Mouse (Mus musculus) mesoderm, embryonic 11.5 days (tissue): Measurements from ENCODE around the gene Abca6.

ENCODE experiments used
- DNase-seq: peaks from one replicate; pipeline ENCODE4 v3.0.0-alpha.2; 2012; ENCODE audit warnings: low read depth, low spot score

Abca6 gene

DNA sequence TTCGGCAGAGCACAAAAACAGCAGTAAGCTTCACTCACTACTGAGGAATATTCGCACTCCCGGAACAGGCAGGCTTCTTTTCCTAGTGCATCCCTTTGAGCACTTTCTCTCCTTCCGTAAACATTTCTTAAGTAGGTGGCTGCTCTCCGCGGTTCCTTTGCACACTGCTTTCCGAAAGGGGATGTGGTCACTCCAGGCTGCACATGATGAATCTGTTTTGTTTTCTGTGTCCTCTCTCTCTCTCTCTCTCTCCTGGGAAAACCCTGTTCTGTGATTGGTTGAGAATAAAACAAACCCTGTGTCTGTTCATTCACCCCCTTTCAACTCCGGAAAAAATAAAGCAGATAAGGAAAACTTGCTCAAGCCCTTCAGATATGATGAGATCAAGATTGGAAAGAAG is at the start of gene Abca6:
Gene Abca6, minus strand, starts transcription at position 243 of the 400 bp plus-strand sequence.
- peak; percentile 27 for DNase-seq

DNA sequence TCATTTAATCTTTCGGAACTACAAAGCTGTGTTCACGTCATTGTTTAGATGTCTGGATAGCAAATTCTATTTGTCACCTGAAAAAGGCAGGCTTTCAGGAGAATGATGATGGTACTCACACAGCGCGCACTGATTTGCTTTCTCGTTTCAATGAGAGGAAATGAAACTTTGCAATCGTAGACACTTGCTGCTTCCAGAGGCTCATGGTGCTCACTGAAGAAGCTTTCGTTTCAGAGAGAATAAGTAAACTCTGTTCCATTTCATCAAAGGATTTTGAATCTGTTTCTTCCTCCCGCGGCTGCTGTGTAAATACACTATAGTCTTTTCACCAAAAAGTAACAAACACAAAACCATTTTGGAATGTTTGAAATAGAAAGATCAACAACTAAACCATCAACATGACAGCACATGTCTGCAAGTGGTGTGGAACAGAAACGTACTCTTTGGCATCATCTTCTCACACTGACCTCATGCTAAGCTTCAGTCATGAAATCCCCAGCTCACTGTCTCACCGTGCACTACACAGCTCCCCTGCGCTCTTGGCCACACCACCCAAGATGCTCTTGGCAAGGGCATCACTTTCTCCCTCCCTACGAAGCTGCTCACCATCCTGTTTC is 46.4 kb upstream of the Abca6 start:
- DNase-seq = no peak

DNA sequence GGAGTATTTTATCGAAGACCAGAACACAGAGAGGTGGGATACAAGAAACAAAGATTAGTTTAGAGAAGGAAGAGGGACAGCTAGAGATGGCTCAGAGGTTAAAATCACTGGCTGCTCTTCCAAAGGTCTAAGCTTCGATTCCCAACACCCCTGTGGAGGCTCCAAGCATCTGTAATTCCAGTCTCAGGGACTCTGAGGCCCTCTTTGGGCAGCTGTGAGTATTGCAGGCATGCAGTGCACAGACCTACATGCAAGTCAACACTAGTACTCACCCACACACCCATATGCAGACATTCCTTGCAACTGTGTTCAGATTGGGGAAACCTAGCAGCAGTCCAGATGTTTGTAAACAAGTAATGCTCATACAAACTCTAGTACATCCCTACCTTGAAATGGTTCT is 39.0 kb upstream of the Abca6 start:
- no peak for DNase-seq

DNA sequence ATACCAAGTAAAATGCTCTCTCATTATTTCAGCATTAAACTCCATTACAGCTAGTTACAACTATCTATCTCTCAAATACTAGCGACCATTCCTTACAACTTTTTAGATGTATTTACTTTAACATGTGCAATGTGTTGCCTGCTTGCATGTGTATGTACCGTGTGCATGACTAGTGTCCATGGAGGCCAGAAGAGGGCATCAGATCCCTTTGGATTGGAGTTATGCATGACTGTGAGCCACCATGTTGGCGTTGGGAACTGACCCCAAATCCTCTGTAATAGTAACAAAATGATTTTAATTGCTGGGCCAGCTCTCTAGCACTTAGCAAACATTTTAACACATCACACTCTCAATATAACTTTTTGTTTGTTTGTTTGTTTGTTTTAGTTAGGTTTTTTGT is 36.8 kb upstream of the Abca6 start:
- DNase-seq = no peak

DNA sequence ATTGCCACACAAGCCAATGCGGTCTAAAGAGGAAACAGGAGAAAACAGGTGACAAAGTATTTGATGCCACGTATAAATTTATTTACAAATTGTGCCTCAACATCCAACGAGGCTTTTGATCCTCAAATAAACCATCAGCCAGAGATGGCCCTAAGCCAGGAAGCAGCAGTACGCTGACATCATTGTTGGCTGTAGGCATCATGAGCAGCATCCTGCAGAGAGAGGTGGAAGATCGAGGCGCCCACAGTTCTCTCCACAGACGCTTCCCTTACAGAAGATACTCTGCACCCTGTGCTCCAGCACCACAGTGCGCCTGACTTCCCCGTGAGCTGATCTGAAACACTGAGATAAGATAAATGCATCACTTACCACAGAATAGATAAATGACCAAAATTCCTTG is 36.1 kb upstream of the Abca6 start:
- no peak for DNase-seq

DNA sequence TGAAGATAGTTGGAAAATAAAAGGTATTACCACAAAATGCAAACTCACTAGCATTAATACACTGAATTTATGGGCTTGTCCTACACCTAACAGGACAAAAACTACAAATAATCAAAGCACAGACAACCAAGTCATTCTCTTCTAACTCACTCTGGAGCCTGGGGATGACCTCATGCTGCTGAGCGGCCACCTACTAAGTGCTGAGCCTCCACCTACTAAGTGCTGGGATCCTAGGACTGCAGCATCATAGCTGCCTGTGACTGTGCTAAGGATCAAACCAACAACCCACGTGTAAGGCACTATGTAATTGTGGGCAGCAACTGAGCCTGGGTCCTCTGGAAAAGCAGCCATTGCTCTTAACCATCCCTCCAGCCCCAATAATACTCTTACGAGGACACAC is 34.8 kb upstream of the Abca6 start:
- no peak for DNase-seq

DNA sequence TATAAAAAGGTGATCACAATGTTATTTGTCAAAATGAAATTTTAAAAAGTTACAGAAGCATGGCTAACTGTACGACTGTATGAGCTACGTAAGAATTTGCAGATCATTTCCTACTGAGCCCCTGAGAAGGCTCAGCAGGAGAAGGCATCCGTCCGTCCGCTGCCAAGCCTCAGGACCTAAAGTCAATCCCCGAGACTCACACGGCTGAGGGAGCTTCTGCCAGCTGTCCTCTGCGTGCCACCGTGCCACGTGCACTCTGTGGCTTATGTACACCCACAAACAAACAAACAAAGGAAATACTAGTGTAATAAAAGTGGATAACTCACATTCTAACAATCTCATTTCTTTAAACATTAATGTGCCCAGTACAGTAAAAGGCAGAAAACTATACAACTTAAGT is 33.3 kb upstream of the Abca6 start:
- no peak for DNase-seq

DNA sequence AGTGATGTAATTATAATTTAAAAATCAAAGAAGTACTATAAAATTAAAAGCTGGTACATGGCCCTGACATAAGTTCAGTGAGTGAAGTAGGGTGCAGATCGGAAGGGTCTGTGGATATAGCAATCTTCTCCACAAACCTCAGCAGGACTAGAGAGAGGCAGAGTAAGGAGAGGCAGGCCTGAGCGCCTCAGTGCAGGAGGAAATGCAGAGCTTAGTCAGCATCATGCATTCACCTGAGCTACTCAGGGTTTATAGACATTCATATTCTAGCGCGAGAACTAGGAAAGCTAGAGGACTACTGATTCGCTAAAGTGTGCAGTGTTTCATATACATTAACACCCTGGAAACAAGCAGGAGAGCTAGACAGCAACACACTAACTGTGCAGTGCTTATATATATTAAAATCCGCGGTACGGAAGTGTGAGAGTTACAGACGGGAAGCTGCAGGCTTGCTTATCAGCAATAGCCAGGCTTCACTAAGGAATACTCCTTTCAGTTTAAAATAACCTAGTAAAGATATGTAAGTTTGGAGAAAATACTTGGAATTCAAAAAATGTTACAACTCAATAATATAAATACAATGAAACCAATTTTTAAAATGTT is 32.7 kb upstream of the Abca6 start:
- no peak for DNase-seq

DNA sequence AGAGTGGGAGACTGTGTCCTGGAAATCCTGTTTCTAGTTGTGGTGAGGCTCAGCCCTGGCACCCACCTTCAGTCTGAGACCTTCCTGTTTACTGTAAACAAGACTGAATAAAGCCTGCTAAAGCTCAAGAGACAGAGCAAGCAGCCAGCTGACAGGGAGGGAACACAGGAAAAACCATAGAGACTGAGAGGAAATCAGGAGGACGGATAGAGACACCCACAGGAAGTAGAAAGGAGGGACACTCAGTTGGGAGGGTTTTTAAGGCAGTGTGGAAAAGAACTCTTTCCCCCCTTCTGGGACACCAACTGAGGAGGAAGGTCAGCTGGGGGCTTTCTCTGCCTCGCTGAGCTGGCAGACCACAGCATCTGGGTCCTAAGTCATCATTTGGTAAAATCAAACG is 23.2 kb upstream of the Abca6 start:
- no peak for DNase-seq

DNA sequence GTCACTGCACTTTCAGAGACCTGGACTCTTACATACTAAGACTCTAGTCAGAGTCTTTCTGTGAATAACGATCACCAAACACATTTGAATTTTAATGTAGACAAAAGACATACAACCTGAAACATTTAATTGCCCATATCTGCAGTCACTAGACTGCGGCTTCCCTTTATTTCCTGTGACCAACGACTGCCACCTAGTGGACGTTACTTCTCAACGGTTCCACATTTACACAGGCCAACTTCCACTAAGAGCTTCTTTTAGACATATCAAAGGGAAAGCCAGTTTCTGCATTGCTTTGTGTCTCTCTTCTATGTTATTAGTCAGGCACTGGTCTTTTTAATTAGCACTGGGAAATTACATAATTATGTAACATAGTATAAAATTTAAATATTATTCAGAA is 20.2 kb upstream of the Abca6 start:
- peak; percentile 84 for DNase-seq

DNA sequence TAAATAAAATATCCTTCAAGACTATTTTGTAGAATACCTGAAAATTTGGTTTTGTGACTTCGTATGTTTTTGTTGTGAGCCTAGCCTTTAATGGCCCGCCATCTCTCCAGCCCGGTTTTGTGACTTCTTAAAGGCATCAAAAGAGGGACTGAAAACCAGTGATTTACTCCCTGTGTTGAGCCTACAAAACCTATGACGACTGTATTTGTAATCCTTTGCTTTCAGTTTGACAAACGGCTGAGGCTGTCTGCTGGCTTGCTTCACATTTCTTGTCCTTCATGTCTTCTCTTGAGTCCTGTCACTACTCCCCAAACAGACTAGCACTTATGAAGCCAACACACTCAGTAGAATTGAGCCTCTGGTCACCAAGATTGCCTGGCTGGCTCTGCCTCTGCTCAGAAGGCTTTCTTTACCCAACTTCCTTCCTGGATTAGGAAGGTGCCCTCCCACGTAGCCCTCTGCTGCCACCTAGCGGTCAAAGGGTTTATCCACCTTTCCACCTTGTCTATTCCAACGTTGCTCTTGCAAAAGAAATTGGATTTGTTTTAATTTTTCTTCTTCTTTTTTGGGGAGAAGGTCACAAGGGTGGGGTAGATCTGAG is 16.8 kb upstream of the Abca6 start:
- DNase-seq = peak; percentile 84

DNA sequence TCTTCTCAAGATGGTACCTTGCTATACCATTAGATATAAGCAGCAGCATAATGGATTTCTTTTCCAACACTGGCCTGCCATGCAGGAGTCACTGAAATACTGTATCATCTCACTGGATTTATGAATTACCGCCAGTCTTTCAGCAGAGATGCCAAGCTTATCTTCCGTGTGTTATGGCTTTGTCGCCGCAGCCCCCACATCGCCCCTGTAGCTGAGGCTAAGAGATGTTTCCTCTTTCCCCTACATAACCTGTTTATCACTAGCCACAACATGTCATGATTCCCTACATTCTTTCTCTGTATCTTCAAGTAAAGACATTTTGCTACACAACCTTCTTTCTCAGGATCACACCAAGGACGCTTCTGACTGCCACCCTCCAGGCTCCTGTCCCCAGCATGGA is 15.7 kb upstream of the Abca6 start:
- no peak for DNase-seq

DNA sequence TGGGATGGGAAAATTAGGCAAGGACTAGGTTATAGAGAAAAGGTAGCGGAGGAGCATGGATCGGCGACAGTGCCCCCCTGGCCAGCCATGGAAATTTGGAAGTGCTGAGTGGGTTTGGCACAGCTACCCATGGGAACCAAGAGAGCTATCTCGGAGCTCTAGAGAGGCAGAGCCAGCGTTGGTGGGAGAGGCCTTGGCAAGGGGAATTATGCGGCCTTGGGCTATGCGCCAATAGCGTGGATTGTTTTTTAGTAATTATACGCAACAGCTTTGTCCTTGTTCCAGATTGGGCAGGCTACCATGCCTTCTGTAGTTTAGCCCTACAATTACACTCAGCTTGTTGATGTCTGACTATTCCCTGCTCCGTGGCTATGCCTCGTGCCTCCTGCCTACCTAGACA is 15.2 kb upstream of the Abca6 start:
- DNase-seq = no peak

DNA sequence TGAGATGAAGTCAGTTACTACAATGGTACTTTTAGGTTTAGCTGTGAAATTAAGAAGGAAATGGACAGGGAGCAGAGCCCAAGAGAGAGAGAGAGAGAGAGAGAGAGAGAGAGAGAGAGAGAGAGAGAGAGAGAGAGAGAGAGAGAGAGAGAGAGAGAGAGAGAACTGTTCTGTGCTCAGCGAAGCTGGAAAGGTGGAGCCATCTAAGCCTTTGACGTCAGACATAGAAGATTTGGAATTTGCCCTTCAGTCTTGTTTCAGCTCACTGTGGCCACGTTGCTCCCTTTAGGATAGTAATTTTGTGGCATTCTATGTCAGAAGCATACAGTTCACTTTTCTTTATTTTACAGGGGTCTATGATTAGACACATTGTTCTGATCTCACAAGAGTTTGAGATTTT is 10.3 kb upstream of the Abca6 start:
- DNase-seq = no peak

DNA sequence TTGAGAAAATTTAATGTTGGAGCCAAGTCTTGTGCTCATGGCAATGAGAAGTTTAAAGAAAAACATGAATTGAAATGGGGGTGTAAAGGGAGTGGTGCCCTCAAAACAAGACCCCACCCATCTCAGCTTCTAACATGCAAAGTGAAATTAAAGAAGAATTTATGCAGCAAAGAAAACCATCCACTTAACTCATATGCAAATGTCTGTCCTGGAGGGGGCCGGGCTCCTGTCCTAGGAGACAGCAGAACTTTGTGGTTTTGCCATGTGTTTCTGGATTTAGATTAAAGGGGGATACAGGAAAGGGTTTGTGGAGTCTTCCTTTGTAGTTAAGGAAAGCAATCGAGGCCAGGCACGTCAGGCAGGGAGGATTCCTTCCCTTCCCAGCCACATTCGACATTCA is 6.3 kb upstream of the Abca6 start:
- DNase-seq = no peak

DNA sequence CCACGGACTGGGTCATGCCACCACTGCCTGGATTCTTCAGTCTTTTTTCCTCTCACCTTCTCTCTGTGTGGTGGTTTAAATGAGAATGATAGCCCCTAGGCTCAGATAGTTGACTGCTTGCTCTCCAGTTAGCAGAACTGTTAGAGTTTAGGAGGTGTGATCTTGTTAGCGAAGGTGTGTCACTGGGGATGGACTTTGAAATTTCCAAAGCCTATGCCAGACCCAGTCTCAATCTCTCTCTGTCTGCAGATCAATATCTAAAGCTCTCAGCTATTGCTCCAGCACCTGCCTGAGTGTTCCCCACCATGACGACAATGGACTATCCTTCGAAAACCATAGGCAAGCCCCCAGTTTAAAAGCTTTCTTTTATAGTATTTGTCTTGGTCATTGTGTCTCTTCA is 5.5 kb upstream of the Abca6 start:
- DNase-seq = no peak

DNA sequence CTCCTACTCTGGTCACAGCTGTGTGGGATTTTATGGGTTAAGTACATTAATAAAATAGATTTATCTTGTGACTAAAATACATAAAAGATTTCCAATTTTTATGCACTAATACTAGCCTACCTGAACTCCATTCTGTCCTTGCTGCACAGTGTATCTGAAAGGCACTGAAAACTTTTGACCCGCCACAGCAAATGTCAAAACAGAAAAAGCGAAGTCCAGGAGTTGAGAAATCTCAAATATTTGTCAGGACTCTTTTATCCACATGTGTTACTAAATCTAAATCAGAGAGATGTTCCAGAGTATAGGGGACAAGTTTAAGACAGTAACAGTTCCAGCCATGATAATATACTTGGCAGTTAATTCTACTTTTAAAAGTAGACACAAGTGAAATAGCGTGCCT is 680 bp upstream of the Abca6 start:
- no peak for DNase-seq

DNA sequence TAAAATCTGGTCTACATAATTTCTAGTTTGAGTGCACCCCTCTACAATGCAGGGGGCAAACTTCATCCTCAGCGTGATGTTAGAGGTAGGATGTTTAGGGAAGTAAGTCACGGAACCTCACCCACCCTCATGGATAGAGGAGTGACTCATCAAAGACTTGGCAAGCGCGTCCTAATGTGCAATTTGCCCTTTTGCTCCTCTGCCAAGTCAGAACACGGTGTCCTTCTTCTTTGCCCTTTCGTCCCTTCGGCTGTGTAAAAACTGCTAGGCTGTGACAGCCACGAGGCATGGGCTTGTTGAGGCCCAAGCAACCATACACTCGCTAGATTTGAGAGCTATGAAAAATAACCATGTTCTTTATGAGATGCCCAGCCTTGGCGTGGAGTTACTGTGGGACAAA is 6.8 kb downstream of the Abca6 start:
- no peak for DNase-seq

DNA sequence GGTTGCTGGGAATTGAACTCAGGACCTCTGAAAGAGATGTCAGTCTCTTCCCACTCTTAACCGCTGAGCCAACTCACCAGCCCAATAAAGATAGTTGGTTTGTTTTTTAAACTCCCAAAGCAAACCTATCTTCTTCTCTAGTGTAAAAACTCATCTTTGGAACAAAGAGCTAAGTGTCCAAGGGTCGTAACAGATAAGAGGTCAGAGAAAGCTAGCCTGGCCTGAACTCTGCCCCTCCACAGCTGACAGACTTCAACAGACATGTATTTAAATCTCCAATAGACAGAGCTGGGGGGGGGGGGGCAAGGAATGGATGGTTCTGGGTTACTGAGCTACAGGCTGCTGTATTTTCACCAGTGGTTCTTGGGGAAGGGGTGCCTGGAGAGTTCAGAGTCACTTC is 14.1 kb downstream of the Abca6 start:
- no peak for DNase-seq

DNA sequence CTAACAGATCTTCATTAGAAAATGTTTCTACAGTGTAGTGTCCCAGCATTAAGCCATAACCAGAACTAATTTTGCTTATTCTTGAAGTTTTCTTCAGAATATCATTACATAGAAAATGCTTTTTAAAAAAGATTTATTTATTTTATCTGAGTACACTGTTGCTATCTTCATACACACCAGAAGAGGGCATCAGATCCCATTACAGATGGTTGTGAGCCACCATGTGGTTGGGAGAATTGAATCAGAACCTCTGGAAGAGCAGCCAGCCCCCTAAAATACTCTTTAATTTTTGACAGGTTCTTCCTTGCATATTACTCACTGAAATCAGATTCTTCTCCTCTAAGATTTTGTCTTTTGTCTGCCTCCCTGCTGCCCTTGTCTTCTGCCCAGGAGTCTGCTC is 18.6 kb downstream of the Abca6 start:
- DNase-seq = no peak

DNA sequence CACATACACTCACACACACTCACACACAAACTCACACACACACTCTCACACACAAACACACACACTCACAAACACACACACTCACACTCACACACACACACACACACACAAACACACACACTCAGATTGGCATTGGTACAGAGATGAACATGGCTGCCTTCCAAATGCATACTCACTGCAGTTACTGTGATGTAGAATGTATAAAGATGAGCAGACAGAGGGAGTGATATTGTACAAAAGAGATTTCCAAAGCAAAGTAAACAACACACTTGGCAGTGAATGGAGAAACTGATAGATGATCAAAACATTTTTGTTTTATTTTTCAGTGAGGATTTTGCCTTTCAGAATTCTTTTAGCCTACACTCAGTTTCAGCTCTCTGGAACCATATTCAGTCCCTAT is 34.5 kb downstream of the Abca6 start:
- DNase-seq = no peak

DNA sequence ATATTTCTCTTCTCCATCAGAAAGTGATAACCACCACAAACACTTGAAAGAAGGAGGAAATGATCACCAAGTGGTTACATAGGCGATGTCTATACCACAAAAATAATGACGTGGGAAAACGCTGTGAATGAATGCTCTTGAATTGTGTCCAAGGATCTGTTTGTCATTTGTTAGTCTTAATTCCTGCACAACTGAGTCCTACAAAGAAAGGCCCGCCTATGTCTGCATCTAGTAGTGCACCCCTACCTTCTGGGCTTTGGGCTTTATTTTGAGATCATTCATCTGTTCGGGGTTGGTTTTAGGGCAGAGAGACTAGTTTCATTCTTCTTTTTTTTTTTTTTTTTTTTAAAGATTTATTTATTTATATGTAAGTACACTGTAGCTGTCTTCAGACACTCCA is 47.6 kb downstream of the Abca6 start:
- DNase-seq = no peak

DNA sequence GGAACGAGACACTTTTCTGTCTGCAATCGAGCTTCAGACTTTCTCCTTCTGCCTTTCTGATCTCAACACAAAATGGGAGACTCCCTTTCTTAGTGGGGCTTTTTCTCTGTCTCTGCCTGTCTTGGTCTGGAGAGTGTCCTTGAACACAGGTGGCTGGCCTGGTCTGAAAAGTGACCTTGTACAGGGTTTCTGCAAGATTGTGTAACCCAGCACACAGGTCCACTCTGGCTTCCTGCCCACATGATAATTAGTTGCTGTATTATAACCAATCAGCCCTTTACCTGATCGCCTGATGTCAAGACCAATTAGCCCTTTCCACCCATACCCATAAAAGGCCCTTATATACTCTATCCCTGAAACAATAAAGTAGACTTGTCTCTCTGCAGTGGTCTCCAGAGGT is 52.7 kb downstream of the Abca6 start:
- no peak for DNase-seq
